Mouse (Mus musculus): ENCODE results near the gene Bysl. TPM values are rescaled to one million over a fixed set of nuclear protein-coding genes. Genes with fewer than 3 reads are reported as not detected.

Gene Bysl
- polyA plus RNA-seq, 1 experiment = 9.5 TPM

DNA sequence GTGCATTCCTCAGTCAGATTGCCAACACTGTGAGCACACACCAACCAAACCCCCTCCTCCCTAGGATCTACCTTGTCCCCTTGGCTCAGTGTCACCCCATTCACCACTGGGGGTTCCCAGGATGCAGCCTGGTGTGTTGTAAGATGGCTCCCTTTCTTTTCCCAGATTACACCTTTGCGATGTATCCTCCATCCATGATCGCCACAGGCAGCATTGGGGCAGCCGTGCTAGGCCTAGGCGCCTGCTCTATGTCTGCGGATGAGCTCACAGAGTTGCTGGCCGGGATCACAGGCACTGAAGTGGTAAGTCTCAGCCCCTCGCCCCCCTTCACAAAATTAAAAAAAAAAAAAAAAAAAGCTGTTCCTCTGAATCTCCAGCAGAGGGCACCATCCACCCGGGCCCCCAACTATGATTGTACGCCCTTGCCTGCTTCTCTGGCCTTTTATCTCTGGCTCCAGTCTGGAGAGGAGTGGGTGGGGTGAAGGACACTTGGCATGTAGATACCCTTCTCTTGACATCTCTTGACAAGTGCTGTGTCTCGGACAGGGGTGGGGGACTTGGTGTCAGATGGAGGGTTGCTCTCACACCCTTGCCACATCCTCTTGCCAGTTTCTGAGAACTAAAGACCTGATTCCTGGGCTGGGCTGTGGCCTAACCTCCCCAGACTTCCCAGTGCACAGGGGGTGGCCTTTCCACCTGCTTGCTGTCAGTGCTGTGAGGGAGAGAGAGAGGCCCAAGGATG, 13.3 kb downstream of the Bysl start:
- WGBS = 34% methylated on average over 10 of the region's 10 CpGs
- H3K27ac ChIP-seq (ENCODE audit: control insufficient read depth, insufficient read depth, low read depth, low read length, poor library complexity) = peak overlapping the region; percentile 90
- peaks cover 10% of the 10 kb centered on the region; the same call in 1 of the 2 replicates for H3K4me1 ChIP-seq (ENCODE audit: control insufficient read depth, insufficient read depth, low read length)
- TF ChIP-seq POLR2A (IDR thresholded peaks at IDR 0.05; ENCODE audit: borderline replicate concordance, control insufficient read depth, low read depth, low read length) (no peak), CTCF (IDR thresholded peaks at IDR 0.05; ENCODE audit: control insufficient read depth, insufficient read depth, low read length) (peak; percentile 69)
- H3K4me3 ChIP-seq (replicated peaks; ENCODE audit: control insufficient read depth, low read depth, low read length) = peak overlapping the region; percentile 99

GRCm38 (mm10) chr17:47597261-47597660, 14.0 kb downstream of the Bysl start:
- Histone ChIP-seq H3K27ac (ENCODE audit: control insufficient read depth, insufficient read depth, low read depth, low read length, poor library complexity) (peak overlapping the region; percentile 90), H3K4me1 (ENCODE audit: control insufficient read depth, insufficient read depth, low read length) (peaks cover 14% of the 10 kb centered on the region), H3K4me3 (replicated peaks; ENCODE audit: control insufficient read depth, low read depth, low read length) (peak overlapping the region; percentile 99)
- no peak for TF ChIP-seq CTCF (IDR thresholded peaks at IDR 0.05; ENCODE audit: control insufficient read depth, insufficient read depth, low read length)
- peak; percentile 59; the same call in 1 of the 2 replicates for TF ChIP-seq POLR2A (IDR thresholded peaks at IDR 0.05; ENCODE audit: borderline replicate concordance, control insufficient read depth, low read depth, low read length)
- 56% methylated on average over 13 of the region's 13 CpGs for WGBS

DNA sequence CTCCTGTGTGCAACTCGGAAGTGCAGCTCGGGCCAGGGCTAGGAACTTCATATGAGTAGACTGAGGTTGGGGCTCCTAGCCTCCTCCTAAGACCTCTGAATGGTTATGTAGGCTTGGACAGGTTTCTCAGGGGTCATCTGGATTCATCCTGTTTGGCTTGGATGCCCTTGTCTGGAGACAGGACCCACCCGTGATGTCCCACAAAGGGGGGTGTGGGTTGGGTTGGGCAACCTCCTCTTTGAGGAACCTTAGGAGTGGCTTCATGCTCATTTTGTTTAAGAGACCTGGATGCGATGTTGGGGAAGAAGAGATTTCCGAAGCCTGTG, 14.5 kb downstream of the Bysl start:
- peak overlapping the region; percentile 99 for H3K4me3 ChIP-seq (replicated peaks; ENCODE audit: control insufficient read depth, low read depth, low read length)
- WGBS = 30% methylated on average over 5 of the region's 5 CpGs
- H3K27ac ChIP-seq (ENCODE audit: control insufficient read depth, insufficient read depth, low read depth, low read length, poor library complexity) = peak overlapping the region; percentile 90
- TF ChIP-seq CTCF (IDR thresholded peaks at IDR 0.05; ENCODE audit: control insufficient read depth, insufficient read depth, low read length) (no peak), POLR2A (IDR thresholded peaks at IDR 0.05; ENCODE audit: borderline replicate concordance, control insufficient read depth, low read depth, low read length) (no peak)
- peaks cover 14% of the 10 kb centered on the region for H3K4me1 ChIP-seq (ENCODE audit: control insufficient read depth, insufficient read depth, low read length)

DNA sequence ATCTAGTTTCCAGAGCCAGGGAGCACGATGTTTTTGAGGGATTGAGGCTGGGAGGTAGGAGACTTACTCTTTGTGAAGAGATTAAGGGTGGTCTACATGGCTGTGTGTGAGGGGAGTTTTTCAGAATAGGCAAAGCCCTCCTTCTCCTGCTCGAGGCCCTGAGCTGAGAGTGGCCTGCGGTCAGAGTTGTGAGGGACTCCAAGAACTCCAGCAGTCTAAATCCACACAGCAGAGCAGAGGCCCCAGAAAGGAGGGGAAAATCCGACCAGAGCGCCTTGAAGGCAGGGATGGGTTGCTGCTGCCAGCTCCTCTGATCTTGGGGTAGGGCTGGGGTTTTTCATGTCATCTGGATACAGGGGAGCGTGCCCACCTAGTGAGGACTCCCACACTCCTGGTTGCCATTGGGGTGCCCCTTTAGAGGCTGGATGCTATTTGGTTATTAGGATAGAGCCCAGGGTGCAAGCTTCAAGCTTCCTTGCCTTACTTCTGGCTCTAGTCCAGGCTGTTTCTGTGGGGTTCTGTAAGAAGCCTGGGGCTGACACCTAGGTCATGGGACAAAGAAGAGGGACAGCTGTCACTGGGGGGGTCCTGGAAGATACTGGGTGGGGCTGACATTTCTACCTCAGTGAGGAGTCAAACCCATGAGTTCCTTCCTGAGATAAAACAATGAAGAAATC, 15.0 kb downstream of the Bysl start:
- H3K4me3 ChIP-seq (replicated peaks; ENCODE audit: control insufficient read depth, low read depth, low read length) = peak overlapping the region; percentile 99

GRCm38 (mm10) chr17:47595248-47596161, 15.8 kb downstream of the Bysl start:
- Histone ChIP-seq H3K4me1 (ENCODE audit: control insufficient read depth, insufficient read depth, low read length) (peaks cover 14% of the 10 kb centered on the region), H3K27ac (ENCODE audit: control insufficient read depth, insufficient read depth, low read depth, low read length, poor library complexity) (peak overlapping the region; percentile 90), H3K4me3 (replicated peaks; ENCODE audit: control insufficient read depth, low read depth, low read length) (peak overlapping the region; percentile 99)
- TF ChIP-seq CTCF (IDR thresholded peaks at IDR 0.05; ENCODE audit: control insufficient read depth, insufficient read depth, low read length) = no peak
- TF ChIP-seq POLR2A (IDR thresholded peaks at IDR 0.05; ENCODE audit: borderline replicate concordance, control insufficient read depth, low read depth, low read length) = peak; percentile 64; the same call in 1 of the 2 replicates
- WGBS = 1% methylated on average over 21 of the region's 21 CpGs

More for the DNA sequence above, 15.0 kb downstream of the Bysl start:
- Histone ChIP-seq H3K27ac (ENCODE audit: control insufficient read depth, insufficient read depth, low read depth, low read length, poor library complexity) (peak overlapping the region; percentile 90), H3K4me1 (ENCODE audit: control insufficient read depth, insufficient read depth, low read length) (peaks cover 14% of the 10 kb centered on the region)
- TF ChIP-seq CTCF (IDR thresholded peaks at IDR 0.05; ENCODE audit: control insufficient read depth, insufficient read depth, low read length) = no peak
- TF ChIP-seq POLR2A (IDR thresholded peaks at IDR 0.05; ENCODE audit: borderline replicate concordance, control insufficient read depth, low read depth, low read length) = no peak
- 42% methylated on average over 6 of the region's 6 CpGs for WGBS

GRCm38 (mm10) chr17:47594969-47595247, 16.4 kb downstream of the Bysl start:
- TF ChIP-seq CTCF (IDR thresholded peaks at IDR 0.05; ENCODE audit: control insufficient read depth, insufficient read depth, low read length) = no peak
- no peak for TF ChIP-seq POLR2A (IDR thresholded peaks at IDR 0.05; ENCODE audit: borderline replicate concordance, control insufficient read depth, low read depth, low read length)
- Histone ChIP-seq H3K27ac (ENCODE audit: control insufficient read depth, insufficient read depth, low read depth, low read length, poor library complexity) (peak overlapping the region; percentile 90), H3K4me3 (replicated peaks; ENCODE audit: control insufficient read depth, low read depth, low read length) (peak overlapping the region; percentile 99), H3K4me1 (ENCODE audit: control insufficient read depth, insufficient read depth, low read length) (peaks cover 12% of the 10 kb centered on the region)
- WGBS = under 1% methylated on average over 9 of the region's 9 CpGs

- under 1% methylated on average over 43 of the region's 43 CpGs for WGBS
- Histone ChIP-seq H3K4me3 (replicated peaks; ENCODE audit: control insufficient read depth, low read depth, low read length) (peak overlapping the region; percentile 99), H3K4me1 (ENCODE audit: control insufficient read depth, insufficient read depth, low read length) (peaks cover 9% of the 10 kb centered on the region), H3K27ac (ENCODE audit: control insufficient read depth, insufficient read depth, low read depth, low read length, poor library complexity) (peak overlapping the region; percentile 96)
- TF ChIP-seq POLR2A (IDR thresholded peaks at IDR 0.05; ENCODE audit: borderline replicate concordance, control insufficient read depth, low read depth, low read length) (peak; percentile 55; the same call in 1 of the 2 replicates), CTCF (IDR thresholded peaks at IDR 0.05; ENCODE audit: control insufficient read depth, insufficient read depth, low read length) (peak; percentile 13; the same call in 1 of the 2 replicates)
Measured at GRCm38 (mm10) chr17:47594183-47594968, 16.9 kb downstream of the Bysl start.

Measured in bone marrow, adult 2 months (tissue).